Mouse (Mus musculus) adrenal gland, postnatal 36 days (tissue): ENCODE results near the gene Hmgn2. TPM values are rescaled to one million over a fixed set of nuclear protein-coding genes. Genes with fewer than 3 reads are reported as not detected.

ENCODE experiments used
- DNase-seq, 2 experiments: peaks; one replicate each; pipeline ENCODE4 v3.0.0; 2021; ENCODE audit warnings: mixed read lengths in 1 of 2
- total RNA-seq, 2 experiments: library from RNA; stranded (reverse); gene quantifications; 2 replicates each; pipeline ENCODE4 v1.2.3; 2021

Gene Hmgn2
- total RNA-seq, 2 experiments from 2014 or later = 130 to 337 TPM

- no peak for DNase-seq
These were observed 12.0 kb upstream of the Hmgn2 start for GRCm38 (mm10) chr4:133980496-133980895.

GRCm38 (mm10) chr4:133978021-133978711 lies 9.7 kb upstream of the Hmgn2 start:
- DNase-seq = no peak

- DNase-seq = no peak
These were observed 3.3 kb upstream of the Hmgn2 start for GRCm38 (mm10) chr4:133971741-133972140.

DNA sequence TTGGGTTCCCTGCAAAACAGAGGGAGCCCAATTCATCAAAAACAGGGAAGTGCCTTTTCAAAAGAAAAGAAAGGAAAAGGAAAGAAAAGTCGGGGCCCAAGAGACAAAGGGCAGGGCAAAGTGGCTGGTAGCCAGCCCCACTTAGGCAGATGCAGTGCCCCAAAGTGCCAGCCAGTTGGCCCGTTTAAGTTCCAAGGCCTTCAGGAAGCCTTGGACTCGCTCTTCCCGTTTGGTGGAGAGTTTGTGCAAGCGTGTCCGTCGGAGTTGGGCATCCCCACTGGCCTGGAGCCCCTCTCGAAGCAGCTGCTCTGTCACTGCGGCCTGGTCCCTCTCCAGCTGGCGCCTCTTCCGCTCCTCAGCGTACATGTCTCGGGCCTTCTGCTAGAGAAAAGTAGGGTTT lies 2.4 kb upstream of the Hmgn2 start:
- peak in 1 of 2 experiments; percentile 31 for DNase-seq

DNA sequence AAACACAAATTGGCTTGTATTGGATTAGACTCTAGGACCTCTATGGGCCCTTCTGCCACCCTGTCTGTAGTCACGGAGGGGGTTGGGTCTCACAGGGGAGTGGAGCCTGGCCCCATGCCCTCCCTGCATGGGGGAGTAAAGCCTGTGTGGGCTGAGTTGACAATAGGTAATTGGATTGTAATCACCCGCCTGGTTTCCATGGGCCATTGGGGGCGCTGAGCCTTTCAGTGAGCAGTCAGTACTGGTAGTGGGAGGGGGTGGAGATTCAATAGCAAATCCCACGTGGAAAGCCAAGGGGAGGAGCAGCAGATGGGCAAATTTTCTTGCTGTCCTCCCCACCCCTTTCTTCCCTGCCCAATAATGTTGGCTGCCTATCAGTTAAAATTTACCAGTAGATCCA lies 1.7 kb upstream of the Hmgn2 start:
- DNase-seq = no peak

DNA sequence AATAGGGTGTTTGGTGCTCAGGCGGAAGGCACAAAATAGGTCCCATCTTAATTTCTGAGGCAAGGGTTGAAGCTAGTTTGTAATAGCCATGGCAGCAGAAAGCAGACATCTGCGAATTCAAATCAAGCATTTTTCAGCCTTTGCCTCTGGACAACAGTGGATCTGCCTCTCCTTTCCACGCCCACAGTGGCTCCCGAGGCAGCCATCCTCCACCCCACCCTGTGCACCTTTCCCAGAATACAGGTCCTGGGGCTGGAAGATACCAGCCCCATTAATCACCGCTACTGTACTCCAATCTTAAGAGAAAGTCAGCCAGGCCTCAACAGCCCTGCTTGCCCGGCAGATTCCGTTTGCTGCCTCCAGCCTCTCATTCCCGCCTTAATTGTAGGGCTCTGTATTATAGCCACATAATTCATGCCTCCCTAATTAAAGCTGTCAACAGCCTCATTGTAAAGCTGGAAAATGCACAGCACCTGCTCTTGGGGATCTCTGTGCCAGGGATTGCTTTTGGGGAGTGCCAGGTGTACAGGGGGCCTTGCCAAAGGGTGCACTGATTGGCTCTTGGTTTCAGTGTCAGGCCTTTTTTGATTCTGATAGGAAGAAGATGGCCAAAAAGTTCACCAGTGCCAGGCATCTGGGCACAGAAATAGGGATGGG lies 792 bp upstream of the Hmgn2 start:
- no peak for DNase-seq

- DNase-seq = peak; percentile 92 to 94
These were observed 642 bp downstream of the Hmgn2 start for GRCm38 (mm10) chr4:133967866-133968149.

DNA sequence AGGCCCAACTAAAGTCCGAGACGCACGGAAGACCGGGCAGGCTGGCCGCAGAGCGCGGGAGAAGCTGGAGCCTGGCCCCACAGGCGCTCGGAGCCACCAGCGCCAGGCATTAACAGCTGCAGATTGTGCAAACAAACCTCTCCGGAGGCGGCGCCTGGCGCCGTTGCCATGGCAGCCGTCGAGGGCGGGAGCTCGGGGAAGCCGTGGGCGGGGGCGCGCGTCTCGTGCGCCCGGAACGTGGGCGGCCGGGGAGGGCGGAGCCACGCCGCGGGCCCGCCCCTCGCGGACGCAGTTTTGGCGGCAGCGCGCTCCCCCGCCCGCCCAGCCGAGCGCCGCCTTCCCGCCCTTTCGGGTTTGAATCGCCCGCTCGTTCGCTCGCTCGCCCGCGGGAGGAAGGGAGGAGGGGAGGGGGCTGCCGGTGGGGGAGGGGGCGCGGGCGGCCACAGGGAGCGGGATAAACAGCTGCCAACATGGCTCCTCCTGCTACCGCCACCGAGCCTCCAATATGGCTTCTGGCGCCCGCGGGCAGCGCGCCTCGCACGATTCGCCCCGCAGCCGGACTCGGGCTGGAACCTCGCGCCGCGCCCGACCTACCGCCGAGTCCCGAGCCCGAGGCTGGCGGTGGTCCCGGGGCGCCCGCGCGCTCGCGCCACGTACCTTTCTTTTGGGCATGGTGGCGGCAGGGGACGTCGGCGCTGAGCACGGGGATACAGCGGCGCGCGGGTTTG lies 1.1 kb downstream of the Hmgn2 start:
- DNase-seq = peak; percentile 99

DNA sequence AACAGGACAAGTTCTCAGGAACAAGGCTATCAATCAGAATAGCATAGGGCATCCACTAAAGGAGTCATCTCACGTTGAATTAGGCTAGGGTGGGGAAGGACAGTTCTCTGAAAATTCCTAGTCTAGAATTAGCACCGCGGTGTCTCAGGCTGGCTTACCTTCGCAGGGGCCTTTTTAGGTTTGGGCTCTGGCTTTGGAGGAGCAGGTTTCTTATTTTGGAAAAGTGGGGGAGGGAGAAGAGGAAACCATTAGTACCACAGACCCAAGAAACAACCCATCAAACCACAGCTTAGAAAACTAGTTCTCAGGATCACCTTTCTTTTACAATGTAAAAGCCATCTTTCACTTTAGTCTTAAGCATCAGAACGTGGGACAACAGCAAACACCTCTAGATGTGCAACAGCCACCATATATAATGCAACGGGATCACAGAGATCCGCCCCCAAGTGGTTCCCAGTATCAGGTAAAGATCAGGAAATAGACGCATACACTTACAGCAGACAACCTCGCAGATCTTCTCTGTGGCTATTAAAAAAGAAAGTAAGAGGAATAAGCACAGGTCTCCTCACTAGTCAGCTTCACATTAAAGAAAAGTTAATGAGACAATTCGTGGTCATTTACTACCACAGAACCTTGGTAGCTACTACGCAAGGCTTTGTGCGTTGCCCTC lies 2.0 kb downstream of the Hmgn2 start:
- DNase-seq = no peak

DNA sequence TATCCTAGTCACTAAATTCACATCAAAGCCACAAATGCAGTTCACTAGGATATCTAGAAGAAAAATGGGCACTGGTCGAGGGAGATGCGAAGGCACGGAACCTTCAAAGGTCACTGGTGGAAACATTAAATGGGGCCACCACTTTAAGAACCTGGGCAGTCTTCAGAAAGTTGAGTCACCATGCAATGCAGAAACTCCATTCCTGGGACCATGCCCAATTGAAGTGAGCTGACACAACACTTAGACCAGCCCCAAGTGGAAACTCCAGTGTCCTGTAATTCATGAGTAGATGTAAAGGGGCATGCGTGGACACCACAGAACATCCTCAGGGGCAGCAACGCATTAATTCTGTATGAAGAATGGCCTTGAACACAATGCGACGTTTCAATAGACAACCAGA lies 5.9 kb downstream of the Hmgn2 start:
- DNase-seq = peak; percentile 33 to 48

DNA sequence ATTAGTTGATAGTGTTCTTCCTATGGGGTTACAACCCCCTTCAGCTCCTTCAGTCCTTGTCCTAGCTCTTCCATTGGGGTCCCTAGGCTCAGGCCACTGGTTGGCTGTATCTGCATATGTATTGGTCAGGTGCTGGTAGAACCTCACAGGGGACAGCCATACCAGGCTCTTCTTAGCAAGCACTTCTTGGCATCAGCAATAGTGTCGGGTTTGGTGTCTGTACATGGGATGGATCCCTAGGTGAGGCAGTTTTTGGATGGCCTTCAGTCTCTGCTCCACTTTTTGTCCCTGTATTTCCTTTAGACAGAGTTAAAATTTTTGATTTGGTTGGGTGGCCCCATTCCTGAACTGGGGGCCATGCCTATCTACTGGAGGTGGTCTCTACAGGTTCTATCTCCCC lies 9.6 kb downstream of the Hmgn2 start:
- DNase-seq = no peak

- DNase-seq = no peak
These were observed 12.1 kb downstream of the Hmgn2 start for GRCm38 (mm10) chr4:133956358-133956757.

DNA sequence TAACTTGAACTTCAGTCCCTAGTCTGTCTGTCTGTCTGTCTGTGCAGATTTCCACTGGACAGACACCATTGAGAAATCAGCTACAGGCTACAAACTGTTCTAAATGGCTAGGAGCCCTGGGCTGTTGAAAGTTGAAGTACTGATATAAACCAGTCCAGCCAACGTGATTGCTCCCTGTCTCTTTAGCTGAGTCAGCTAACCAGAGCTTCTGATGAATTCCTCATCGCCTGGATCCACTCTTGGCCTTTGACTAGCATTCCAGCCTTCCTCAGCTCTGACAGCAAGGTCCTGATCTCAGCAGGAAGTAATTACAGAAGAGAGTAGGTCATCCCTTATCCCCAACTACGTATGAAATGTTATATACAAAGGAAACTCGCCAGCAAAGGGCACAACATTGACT lies 21.7 kb downstream of the Hmgn2 start:
- no peak for DNase-seq

DNA sequence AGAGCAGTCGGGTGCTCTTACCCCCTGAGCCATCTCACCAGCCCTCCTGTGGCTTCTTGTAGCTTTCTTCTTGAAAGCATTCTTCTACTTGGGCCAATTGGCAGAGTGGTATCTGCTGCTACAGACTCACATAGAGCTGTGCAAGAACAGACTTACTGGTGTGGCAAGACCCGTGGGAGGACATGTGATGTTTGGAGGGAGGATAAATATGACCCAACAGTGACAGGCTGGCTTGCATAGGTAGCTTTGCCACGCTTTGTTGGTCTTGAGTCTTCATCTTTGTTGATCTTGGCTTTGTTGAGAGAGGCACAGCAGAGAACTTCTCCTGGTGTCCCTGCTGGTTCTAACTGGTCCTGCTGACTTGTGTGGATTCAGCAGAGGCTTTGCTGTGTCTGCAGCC lies 24.7 kb downstream of the Hmgn2 start:
- DNase-seq = no peak

GRCm38 (mm10) chr4:133942679-133943078 lies 25.8 kb downstream of the Hmgn2 start:
- no peak for DNase-seq

DNA sequence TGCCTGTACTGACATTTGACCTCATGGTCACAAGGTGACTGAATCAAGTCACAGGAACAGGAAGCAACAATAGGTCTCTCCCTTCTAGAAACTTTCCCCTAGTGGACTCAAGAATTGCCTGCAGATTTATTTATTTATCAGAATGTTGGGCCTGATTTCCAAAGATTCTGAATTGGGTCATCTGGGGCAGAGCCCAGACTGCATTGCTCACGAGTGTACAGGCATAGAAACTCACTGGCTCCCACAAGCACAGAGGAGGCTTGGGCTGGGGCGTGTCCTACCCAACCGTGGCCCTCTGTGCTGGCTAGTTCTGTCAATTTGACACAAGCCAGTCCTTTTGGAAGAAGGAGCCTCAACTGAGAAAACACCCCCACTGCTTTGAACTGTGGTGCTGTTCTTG lies 26.9 kb downstream of the Hmgn2 start:
- peak; percentile 33 to 61 for DNase-seq

DNA sequence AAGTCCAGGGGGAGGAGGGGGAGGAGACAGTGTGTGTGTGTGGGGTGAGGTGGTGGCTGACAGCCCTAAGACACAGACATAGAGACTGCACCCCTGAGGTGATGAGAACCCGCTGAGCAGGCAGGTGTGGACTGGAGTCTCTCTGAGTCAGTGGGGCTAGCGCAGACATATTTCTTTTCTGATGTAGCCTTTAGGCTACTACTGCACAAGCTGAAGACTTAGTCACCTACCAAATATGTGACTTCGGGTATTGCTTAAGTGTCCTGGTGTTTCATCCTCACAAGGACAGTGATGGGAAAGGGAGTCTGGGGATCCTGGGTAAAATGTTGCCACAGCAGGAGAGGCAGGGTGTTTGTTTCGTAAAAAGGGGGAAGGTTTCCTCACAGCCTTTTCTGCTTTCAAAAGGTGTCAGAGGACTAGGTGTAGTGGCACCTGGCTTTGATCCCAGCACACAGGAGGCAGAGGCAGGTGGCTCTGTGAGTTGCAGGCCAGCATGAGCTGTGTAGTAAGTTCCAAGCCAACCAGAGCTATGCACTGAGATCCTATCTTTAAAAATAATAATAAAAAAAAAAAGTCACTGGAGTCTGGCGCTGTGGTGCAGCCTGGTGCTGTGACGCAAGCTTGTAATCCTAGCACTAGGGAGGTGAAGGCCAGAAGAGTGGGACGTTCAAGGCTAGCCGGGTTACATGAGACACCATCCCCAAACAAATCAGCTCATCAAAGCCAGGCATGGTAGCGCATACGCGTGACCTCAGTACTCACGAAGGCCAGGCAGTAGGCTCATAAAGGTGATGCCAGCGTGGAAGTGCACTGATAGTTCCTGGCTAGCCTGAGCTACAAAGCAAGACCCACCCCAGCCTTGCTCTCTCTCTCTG lies 27.8 kb downstream of the Hmgn2 start:
- DNase-seq = peak; percentile 47 to 65

GRCm38 (mm10) chr4:133938077-133938476 lies 30.4 kb downstream of the Hmgn2 start:
- no peak for DNase-seq

DNA sequence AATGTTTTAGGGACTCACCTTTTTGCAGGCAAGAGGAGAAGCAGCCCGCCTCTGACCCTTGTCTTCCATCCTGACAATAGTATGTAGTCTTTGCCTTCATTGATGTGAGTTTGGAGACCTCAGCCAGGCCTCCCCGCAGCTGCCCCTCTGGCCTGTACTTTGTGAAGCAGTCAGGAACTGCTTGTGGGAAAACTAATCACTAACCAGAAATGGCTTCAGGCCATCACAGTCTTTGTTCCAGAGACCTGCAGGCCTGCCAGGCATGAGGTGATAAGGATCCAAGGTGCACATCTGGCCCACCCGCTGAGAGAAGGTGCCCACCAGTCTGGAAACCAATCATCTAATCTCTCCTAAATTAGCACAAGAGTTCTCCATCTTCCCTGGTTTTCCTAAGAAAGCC lies 36.7 kb downstream of the Hmgn2 start:
- no peak for DNase-seq

DNA sequence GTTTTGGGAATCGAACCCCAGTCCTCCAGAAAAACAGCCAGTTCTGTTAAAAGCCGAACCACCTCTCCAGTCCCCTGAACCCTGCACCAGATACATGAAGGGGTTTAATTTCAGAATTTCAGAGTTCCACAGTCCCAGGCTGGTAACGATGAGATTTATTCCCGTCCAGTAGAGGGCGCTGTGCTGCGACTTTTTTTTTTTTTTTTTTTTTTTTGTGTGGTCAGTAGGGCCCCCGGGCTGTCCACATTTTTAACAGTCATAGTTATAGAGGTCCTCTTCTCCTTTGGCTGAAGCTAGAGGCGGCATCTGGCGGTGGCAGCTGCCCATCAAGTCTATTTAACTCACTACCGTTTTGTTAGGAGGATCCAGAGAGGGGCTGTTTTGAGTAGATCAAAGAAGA lies 37.1 kb downstream of the Hmgn2 start:
- DNase-seq = peak in 1 of 2 experiments; percentile 37

GRCm38 (mm10) chr4:133929278-133929670 lies 39.2 kb downstream of the Hmgn2 start:
- peak; percentile 49 to 57 for DNase-seq
